Comparison of ENCODE assay signal across 28 mouse cellular contexts in genomic region chr8:111325222-111325790, GRCm38 (mm10). TPM values are rescaled to one million over a fixed set of nuclear protein-coding genes. Genes with fewer than 3 reads are reported as not detected.
A peak's percentile ranks its signal among the peaks of the same experiment; 100 is the strongest.
DNase-seq lines count a peak whose midpoint lies in the region; ATAC-seq and TF ChIP-seq lines count a peak whose summit lies in the region.
"Had no signal": no experiment of that assay in that cellular context is flagged by ENCODE, and none has a peak within 500 bp of the region (broad histone marks: within the 10 kb centered on the region; RNA-seq: fewer than 3 reads in every experiment).

No protein-coding gene starts in this region.

- no peaks in the 10 kb centered on the region for H3K9me3 ChIP-seq in MEL (replicated peaks; ENCODE audit: insufficient read depth, low read length)
- H3K9me3 ChIP-seq in midbrain, embryonic 13.5 days, result no peaks in the 10 kb centered on the region
- H3K9me3 ChIP-seq: embryonic facial prominence, embryonic 13.5 days; embryonic facial prominence, embryonic 15.5 days; forebrain, embryonic 10.5 days; forebrain, embryonic 12.5 days; G1E had no signal

- DNase-seq in MEL (ENCODE audit: low read depth, low spot score), result peak; percentile 88
- no peak for DNase-seq in ovary, postnatal 36 days (ENCODE audit: low spot score)
- DNase-seq in thymus, adult 18-20 months, result no peak
- DNase-seq: adrenal gland, adult 8-10 months; adrenal gland, postnatal 14 days; adrenal gland, postnatal 36 days; B cell, adult 2 months; cerebellum, adult 11 months; cerebellum, adult 18-20 months; cerebellum, adult 8-10 months; cerebellum, adult 9-11 months; cerebellum, postnatal 14 days; cerebellum, postnatal 36 days; embryo, embryonic 11 days had no signal

- TF ChIP-seq EP300 in MEL (IDR thresholded peaks at IDR 0.05; ENCODE audit: low read depth in 1 of 2, low read length in 2 of 2), result peak; percentile 71 to 82

- H3K4me1 ChIP-seq in MEL (ENCODE audit: control insufficient read depth in 1 of 2, insufficient read depth in 2 of 2, low read length in 2 of 2), result peaks cover 3 to 6% of the 10 kb centered on the region in 2 experiments; a peak in 3 of 4 replicates
- peaks cover 11% of the 10 kb centered on the region for H3K4me1 ChIP-seq in bone marrow macrophage, adult 2 months (ENCODE audit: control insufficient read depth, insufficient read depth, low read length)
- H3K4me1 ChIP-seq in midbrain, embryonic 13.5 days (replicated peaks), result no peaks in the 10 kb centered on the region
- H3K4me1 ChIP-seq: embryonic facial prominence, embryonic 13.5 days; embryonic facial prominence, embryonic 15.5 days; forebrain, embryonic 10.5 days; forebrain, embryonic 12.5 days had no signal

- TF ChIP-seq RAD21 in MEL (IDR thresholded peaks at IDR 0.05; ENCODE audit: low read depth, low read length), result no peak

- H3K4me2 ChIP-seq in midbrain, embryonic 13.5 days (replicated peaks), result no peak overlapping the region
- H3K4me2 ChIP-seq: embryonic facial prominence, embryonic 13.5 days; embryonic facial prominence, embryonic 15.5 days; forebrain, embryonic 12.5 days had no signal

- H3K9ac ChIP-seq in MEL (ENCODE audit: control insufficient read depth, low read depth, low read length, poor library complexity, severe bottlenecking), result peak overlapping the region; percentile 30
- no peak overlapping the region for H3K9ac ChIP-seq in midbrain, embryonic 13.5 days (replicated peaks)
- H3K9ac ChIP-seq: embryonic facial prominence, embryonic 13.5 days; embryonic facial prominence, embryonic 15.5 days; forebrain, embryonic 12.5 days had no signal

- no peak; a peak in 1 of 4 replicates for TF ChIP-seq POLR2A in MEL (IDR thresholded peaks at IDR 0.05; ENCODE audit: control insufficient read depth in 1 of 2, insufficient read depth in 1 of 2, low read depth in 1 of 2, low read length in 2 of 2, poor library complexity in 1 of 2)
- TF ChIP-seq POLR2A in bone marrow macrophage, adult 2 months (IDR thresholded peaks at IDR 0.05; ENCODE audit: borderline replicate concordance, low read depth, low read length), result no peak

- no peak for TF ChIP-seq CTCF in MEL (IDR thresholded peaks at IDR 0.05 in 2 of 3, conservative IDR thresholded peaks at IDR 0.05 in 1 of 3; ENCODE audit: control insufficient read depth in 1 of 3, insufficient read depth in 1 of 3, low read depth in 2 of 3, low read length in 3 of 3, poor library complexity in 1 of 3, severe bottlenecking in 1 of 3)
- TF ChIP-seq CTCF in bone marrow macrophage, adult 2 months (IDR thresholded peaks at IDR 0.05; ENCODE audit: low read depth, low read length), result no peak

- H3K4me3 ChIP-seq in MEL (ENCODE audit: control insufficient read depth in 1 of 2, insufficient read depth in 1 of 2, low read depth in 2 of 2, low read length in 2 of 2), result peak overlapping the region; percentile 21 to 25
- H3K4me3 ChIP-seq in bone marrow macrophage, adult 2 months (ENCODE audit: insufficient read depth, low read length), result no peak overlapping the region
- H3K4me3 ChIP-seq in midbrain, embryonic 13.5 days (replicated peaks), result no peak overlapping the region
- H3K4me3 ChIP-seq: embryonic facial prominence, embryonic 13.5 days; embryonic facial prominence, embryonic 15.5 days; erythroblast, embryonic 14.5 days; forebrain, embryonic 10.5 days; forebrain, embryonic 12.5 days had no signal

- peaks cover 2 to 3% of the 10 kb centered on the region in 2 experiments; a peak in 3 of 4 replicates for H3K36me3 ChIP-seq in MEL (ENCODE audit: control insufficient read depth in 1 of 2, insufficient read depth in 2 of 2, low read length in 2 of 2)
- H3K36me3 ChIP-seq in midbrain, embryonic 13.5 days, result no peaks in the 10 kb centered on the region
- H3K36me3 ChIP-seq: embryonic facial prominence, embryonic 13.5 days; embryonic facial prominence, embryonic 15.5 days; forebrain, embryonic 10.5 days; forebrain, embryonic 12.5 days; G1E had no signal

- 89% methylated on average over 6 of the region's 6 CpGs for WGBS in midbrain, embryonic 13.5 days

- H3K79me2 ChIP-seq in MEL (ENCODE audit: control insufficient read depth, insufficient read depth, low read length, poor library complexity), result no peaks in the 10 kb centered on the region

- no peaks in the 10 kb centered on the region for H3K27me3 ChIP-seq in MEL (ENCODE audit: control insufficient read depth in 1 of 2, insufficient read depth in 2 of 2, low read length in 2 of 2)
- no peaks in the 10 kb centered on the region for H3K27me3 ChIP-seq in midbrain, embryonic 13.5 days
- H3K27me3 ChIP-seq: embryonic facial prominence, embryonic 13.5 days; embryonic facial prominence, embryonic 15.5 days; forebrain, embryonic 12.5 days had no signal

- peak overlapping the region; percentile 78 for H3K27ac ChIP-seq in MEL (ENCODE audit: control insufficient read depth, low read depth, low read length)
- peak overlapping the region; percentile 70 for H3K27ac ChIP-seq in bone marrow macrophage, adult 2 months (ENCODE audit: insufficient read depth, low read depth, low read length)
- H3K27ac ChIP-seq in midbrain, embryonic 13.5 days, result no peak overlapping the region
- H3K27ac ChIP-seq: embryonic facial prominence, embryonic 13.5 days; embryonic facial prominence, embryonic 15.5 days; forebrain, embryonic 10.5 days; forebrain, embryonic 12.5 days had no signal

- ATAC-seq in megakaryocyte, adult 5-6 weeks (ENCODE audit: poor library complexity, severe bottlenecking), result peak; percentile 89
- ATAC-seq in midbrain, embryonic 13.5 days, result no peak
- ATAC-seq: activated CD4-positive, CD25-positive, alpha-beta regulatory T cell, adult 4 months; CD4-positive, CD25-positive, alpha-beta regulatory T cell, adult 4 months; forebrain, embryonic 14.5 days; forebrain, embryonic 16.5 days; Patski had no signal

TF ChIP-seq in MEL, 35 proteins besides CTCF, POLR2A, EP300 and RAD21:
- peak; percentile 84 for TF ChIP-seq MXI1 (IDR thresholded peaks at IDR 0.05; ENCODE audit: low read depth, low read length)
- peak; percentile 75 for TF ChIP-seq ETS1 (IDR thresholded peaks at IDR 0.05; ENCODE audit: low read depth, low read length)
- TF ChIP-seq UBTF (IDR thresholded peaks at IDR 0.05; ENCODE audit: borderline replicate concordance, insufficient read depth, low read depth, low read length), result no peak
- peak; percentile 41; the same call in 1 of the 2 replicates for TF ChIP-seq RCOR1 (IDR thresholded peaks at IDR 0.05; ENCODE audit: low read depth, low read length)
- no peak for TF ChIP-seq NELFE (IDR thresholded peaks at IDR 0.05; ENCODE audit: low read depth, low read length)
- TF ChIP-seq JUND (IDR thresholded peaks at IDR 0.05; ENCODE audit: low read depth, low read length), result no peak; the same call in 1 of the 2 replicates
- TF ChIP-seq NRF1 (IDR thresholded peaks at IDR 0.05; ENCODE audit: insufficient read depth, low read depth, low read length, poor library complexity, severe bottlenecking), result no peak
- TF ChIP-seq MYC (IDR thresholded peaks at IDR 0.05; ENCODE audit: low read depth, low read length), result peak; percentile 66; the same call in 1 of the 2 replicates
- peak; percentile 85 for TF ChIP-seq USF1 (IDR thresholded peaks at IDR 0.05; ENCODE audit: low read depth, low read length)
- TF ChIP-seq TCF12 (IDR thresholded peaks at IDR 0.05; ENCODE audit: low read depth, low read length), result peak; percentile 71; the same call in 1 of the 2 replicates
- TF ChIP-seq HCFC1 (IDR thresholded peaks at IDR 0.05; ENCODE audit: low read depth, low read length), result peak; percentile 49; the same call in 1 of the 2 replicates
- no peak for TF ChIP-seq ZNF384 (IDR thresholded peaks at IDR 0.05; ENCODE audit: low read depth, low read length)
- TF ChIP-seq SIN3A (IDR thresholded peaks at IDR 0.05; ENCODE audit: low read length), result peak; percentile 85
- peak; percentile 69 for TF ChIP-seq GATA1 (IDR thresholded peaks at IDR 0.05; ENCODE audit: low read depth, low read length)
- no peak for TF ChIP-seq GABPA (IDR thresholded peaks at IDR 0.05; ENCODE audit: low read depth, low read length)
- no peak for TF ChIP-seq SMC3 (IDR thresholded peaks at IDR 0.05; ENCODE audit: low read depth, low read length)
- peak; percentile 71; the same call in 1 of the 2 replicates for TF ChIP-seq MAX (IDR thresholded peaks at IDR 0.05; ENCODE audit: low read length)
- no peak for TF ChIP-seq POLR2AphosphoS2 (IDR thresholded peaks at IDR 0.05; ENCODE audit: low read length)
- TF ChIP-seq MEF2A (IDR thresholded peaks at IDR 0.05; ENCODE audit: extremely low read depth, insufficient replicate concordance, low read depth, low read length, poor library complexity, severe bottlenecking), result no peak
- TF ChIP-seq TBP (IDR thresholded peaks at IDR 0.05; ENCODE audit: low read depth, low read length), result peak; percentile 57

RNA-seq across cellular contexts. Expression of gene Mlkl, which starts 12.7 kb away (rescaled TPM):
- total RNA-seq in MEL (2012; rRNA removed), result 9.3 and 12.1 TPM in 2 replicates
- polyA plus RNA-seq in MEL (2012; ENCODE audit: insufficient read depth in 1 of 2, insufficient read length in 2 of 2, low read depth in 1 of 2, low replicate concordance in 2 of 2, missing spikeins in 1 of 2), result 10 to 100 TPM in 1 of 2 experiments, not detected in 1; 20.1 TPM
- polyA plus RNA-seq in bone marrow macrophage, adult 2 months (2012; ENCODE audit: insufficient read depth, insufficient read length, missing spikeins), result 15.9 and 21.2 TPM in 2 replicates
- total RNA-seq in megakaryocyte, adult 5-6 weeks (2015), result 76.7 and 81.9 TPM in 2 replicates
- total RNA-seq in megakaryocyte, adult 5-6 weeks (2017), result 71.7 and 77.0 TPM in 2 replicates
- polyA plus RNA-seq in midbrain, embryonic 13.5 days (2015; fragmentation: Nextera tagmentation; extraction: Ambion mirVana), result 0.32 and 0.38 TPM in 2 replicates
- total RNA-seq: G1E had no signal
- polyA plus RNA-seq: G1E had no signal

RNA-seq across cellular contexts. Expression of gene Rfwd3, which starts 25.3 kb away (rescaled TPM):
- 54.2 and 59.3 TPM in 2 replicates for total RNA-seq in MEL (2012; rRNA removed)
- 10 to 100 TPM in 1 of 2 experiments, not detected in 1; 63.2 TPM for polyA plus RNA-seq in MEL (2012; ENCODE audit: insufficient read depth in 1 of 2, insufficient read length in 2 of 2, low read depth in 1 of 2, low replicate concordance in 2 of 2, missing spikeins in 1 of 2)
- 36.8 and 42.0 TPM in 2 replicates for polyA plus RNA-seq in bone marrow macrophage, adult 2 months (2012; ENCODE audit: insufficient read depth, insufficient read length, missing spikeins)
- total RNA-seq in megakaryocyte, adult 5-6 weeks (2015), result 52.6 and 58.1 TPM in 2 replicates
- 74.0 and 75.1 TPM in 2 replicates for total RNA-seq in megakaryocyte, adult 5-6 weeks (2017)
- polyA plus RNA-seq in midbrain, embryonic 13.5 days (2015; fragmentation: Nextera tagmentation; extraction: Ambion mirVana), result 36.3 and 37.5 TPM in 2 replicates

Comparison
In these comparisons a context has a peak if more than half of its experiments do, and no peak if none do; other contexts are left out.
1. H3K4me3 ChIP-seq: peak in MEL (2 of 2); none in bone marrow macrophage, adult 2 months (single experiment) and midbrain, embryonic 13.5 days (single experiment).